8 mouse cellular contexts compared by ENCODE assay signal in genomic region chr15:103257790-103258728, GRCm38 (mm10). TPM values are rescaled to one million over a fixed set of nuclear protein-coding genes. Genes with fewer than 3 reads are reported as not detected.
A peak's percentile ranks its signal among the peaks of the same experiment; 100 is the strongest.
DNase-seq lines count a peak whose midpoint lies in the region; ATAC-seq and TF ChIP-seq lines count a peak whose summit lies in the region.

Gene Nfe2, minus strand, starts transcription at chr15:103258403.

- peaks cover 0 to 26% of the 10 kb centered on the region in 2 experiments; a peak in 2 of 4 replicates for H3K36me3 ChIP-seq in MEL (ENCODE audit: control insufficient read depth in 1 of 2, insufficient read depth in 2 of 2, low read length in 2 of 2)
- no peaks in the 10 kb centered on the region for H3K36me3 ChIP-seq in intestine, postnatal 0 days (ENCODE audit: control insufficient read depth, insufficient read depth)
- no peaks in the 10 kb centered on the region for H3K36me3 ChIP-seq in lung, embryonic 14.5 days (ENCODE audit: insufficient read depth)

- peak; percentile 93 for ATAC-seq in intestine, postnatal 0 days
- peak; percentile 80 for ATAC-seq in lung, embryonic 14.5 days (ENCODE audit: insufficient read depth)

- TF ChIP-seq EP300 in MEL (IDR thresholded peaks at IDR 0.05; ENCODE audit: low read depth in 1 of 2, low read length in 2 of 2): peak; percentile 90 to 100

- peak; percentile 96 for DNase-seq in MEL (ENCODE audit: low read depth, low spot score)
- peak; percentile 99 for DNase-seq in heart, adult 11 months
- peak; percentile 48 for DNase-seq in lung, embryonic 14.5 days
- DNase-seq in ovary, postnatal 10 days (ENCODE audit: low spot score): peak; percentile 14
- DNase-seq in cerebellum, postnatal 10 days: no peak
- no peak for DNase-seq in layer of hippocampus, postnatal 14 days (ENCODE audit: low spot score in 2 of 2)

- no peak for TF ChIP-seq RAD21 in MEL (IDR thresholded peaks at IDR 0.05; ENCODE audit: low read depth, low read length)

- 1% methylated on average over 15 of the region's 15 CpGs for WGBS in bone marrow, adult 2 months
- 7% methylated on average over 15 of the region's 15 CpGs for WGBS in intestine, postnatal 0 days
- WGBS in lung, embryonic 14.5 days: 8% methylated on average over 15 of the region's 15 CpGs

- H3K9ac ChIP-seq in MEL (ENCODE audit: control insufficient read depth, low read depth, low read length, poor library complexity, severe bottlenecking): peak within 1 kb of the TSS; percentile 77
- peak within 1 kb of the TSS; percentile 2; the same call in 1 of the 2 replicates for H3K9ac ChIP-seq in intestine, postnatal 0 days (ENCODE audit: low read depth, low read length)
- 0 out of 2 replicates have a peak within 1 kb of the TSS, but pooled peaks have one; percentile 24 for H3K9ac ChIP-seq in lung, embryonic 14.5 days

- H3K27ac ChIP-seq in MEL (ENCODE audit: control insufficient read depth, low read depth, low read length): peak within 1 kb of the TSS; percentile 100
- peak within 1 kb of the TSS; percentile 81 for H3K27ac ChIP-seq in bone marrow, adult 2 months (ENCODE audit: control insufficient read depth, insufficient read depth, low read depth, low read length, poor library complexity)
- H3K27ac ChIP-seq in intestine, postnatal 0 days (ENCODE audit: low read depth, low read length): peak within 1 kb of the TSS; percentile 28; the same call in 1 of the 2 replicates
- no peak within 1 kb of the TSS; the same call in 1 of the 2 replicates for H3K27ac ChIP-seq in lung, embryonic 14.5 days (ENCODE audit: low read depth)

- no peaks in the 10 kb centered on the region for H3K9me3 ChIP-seq in MEL (replicated peaks; ENCODE audit: insufficient read depth, low read length)
- no peaks in the 10 kb centered on the region for H3K9me3 ChIP-seq in intestine, postnatal 0 days (ENCODE audit: control insufficient read depth)
- no peaks in the 10 kb centered on the region for H3K9me3 ChIP-seq in lung, embryonic 14.5 days (ENCODE audit: low read depth, low read length)

- H3K4me1 ChIP-seq in MEL (ENCODE audit: control insufficient read depth in 1 of 2, insufficient read depth in 2 of 2, low read length in 2 of 2): peaks cover 4 to 16% of the 10 kb centered on the region in 2 experiments; a peak in 3 of 4 replicates
- peaks cover 5% of the 10 kb centered on the region for H3K4me1 ChIP-seq in bone marrow, adult 2 months (ENCODE audit: control insufficient read depth, insufficient read depth, low read length)
- 0 out of 2 replicates have a peak, but pooled peaks cover 6% of the 10 kb centered on the region for H3K4me1 ChIP-seq in intestine, postnatal 0 days (replicated peaks; ENCODE audit: control insufficient read depth, insufficient read depth, low read length)
- peaks cover 14% of the 10 kb centered on the region; the same call in 1 of the 2 replicates for H3K4me1 ChIP-seq in lung, embryonic 14.5 days (ENCODE audit: insufficient read depth)

- peak; percentile 8 to 59; a peak in 3 of 4 replicates for TF ChIP-seq POLR2A in MEL (IDR thresholded peaks at IDR 0.05; ENCODE audit: control insufficient read depth in 1 of 2, insufficient read depth in 1 of 2, low read depth in 1 of 2, low read length in 2 of 2, poor library complexity in 1 of 2)
- peak; percentile 96; the same call in 1 of the 2 replicates for TF ChIP-seq POLR2A in bone marrow, adult 2 months (IDR thresholded peaks at IDR 0.05; ENCODE audit: borderline replicate concordance, control insufficient read depth, low read depth, low read length)

- H3K4me2 ChIP-seq in intestine, postnatal 0 days (replicated peaks; ENCODE audit: low read depth): peak within 1 kb of the TSS; percentile 63
- peak within 1 kb of the TSS; percentile 51 for H3K4me2 ChIP-seq in lung, embryonic 14.5 days

- no peaks in the 10 kb centered on the region for H3K27me3 ChIP-seq in MEL (ENCODE audit: control insufficient read depth in 1 of 2, insufficient read depth in 2 of 2, low read length in 2 of 2)
- no peaks in the 10 kb centered on the region for H3K27me3 ChIP-seq in intestine, postnatal 0 days (replicated peaks; ENCODE audit: control insufficient read depth, insufficient read depth, low read length)
- no peaks in the 10 kb centered on the region for H3K27me3 ChIP-seq in lung, embryonic 14.5 days (ENCODE audit: insufficient read depth, low read length)

- no peak for TF ChIP-seq CTCF in MEL (IDR thresholded peaks at IDR 0.05 in 2 of 3, conservative IDR thresholded peaks at IDR 0.05 in 1 of 3; ENCODE audit: control insufficient read depth in 1 of 3, insufficient read depth in 1 of 3, low read depth in 2 of 3, low read length in 3 of 3, poor library complexity in 1 of 3, severe bottlenecking in 1 of 3)
- peak; percentile 3; the same call in 1 of the 2 replicates for TF ChIP-seq CTCF in bone marrow, adult 2 months (IDR thresholded peaks at IDR 0.05; ENCODE audit: control insufficient read depth, insufficient read depth, low read length)
- TF ChIP-seq CTCF in intestine, postnatal 0 days (IDR thresholded peaks at IDR 0.05; ENCODE audit: low read depth): peak; percentile 30; the same call in 1 of the 2 replicates
- no peak for TF ChIP-seq CTCF in lung, embryonic 14.5 days (IDR thresholded peaks at IDR 0.05; ENCODE audit: low read depth)

- H3K79me2 ChIP-seq in MEL (ENCODE audit: control insufficient read depth, insufficient read depth, low read length, poor library complexity): peaks cover 32% of the 10 kb centered on the region

- H3K4me3 ChIP-seq in MEL (ENCODE audit: control insufficient read depth in 1 of 2, insufficient read depth in 1 of 2, low read depth in 2 of 2, low read length in 2 of 2): peak within 1 kb of the TSS; percentile 44 to 51
- peak within 1 kb of the TSS; percentile 74 for H3K4me3 ChIP-seq in bone marrow, adult 2 months (replicated peaks; ENCODE audit: control insufficient read depth, low read depth, low read length)
- H3K4me3 ChIP-seq in intestine, postnatal 0 days (ENCODE audit: low read depth, low read length): peak within 1 kb of the TSS; percentile 11; the same call in 1 of the 2 replicates
- H3K4me3 ChIP-seq in lung, embryonic 14.5 days (ENCODE audit: low read depth, low read length): 0 out of 2 replicates have a peak within 1 kb of the TSS, but pooled peaks have one; percentile 0

TF ChIP-seq in MEL, 35 proteins besides CTCF, POLR2A, EP300 and RAD21 (continues in another document):
- TF ChIP-seq NELFE (IDR thresholded peaks at IDR 0.05; ENCODE audit: low read depth, low read length) (peak; percentile 55), ETS1 (IDR thresholded peaks at IDR 0.05; ENCODE audit: low read depth, low read length) (peak; percentile 79), MXI1 (IDR thresholded peaks at IDR 0.05; ENCODE audit: low read depth, low read length) (0 out of 2 replicates have a peak, but pooled peaks have one; percentile 42), TBP (IDR thresholded peaks at IDR 0.05; ENCODE audit: low read depth, low read length) (peak; percentile 49; the same call in 1 of the 2 replicates), JUND (IDR thresholded peaks at IDR 0.05; ENCODE audit: low read depth, low read length) (peak; percentile 46; the same call in 1 of the 2 replicates), MYC (IDR thresholded peaks at IDR 0.05; ENCODE audit: low read depth, low read length) (no peak), USF2 (IDR thresholded peaks at IDR 0.05; ENCODE audit: borderline replicate concordance in 1 of 2, insufficient read depth in 1 of 2, low read depth in 1 of 2, low read length in 2 of 2) (no peak), KAT2A (conservative IDR thresholded peaks at IDR 0.05; ENCODE audit: low read depth, low read length) (no peak; the same call in 1 of the 2 replicates), MAZ (IDR thresholded peaks at IDR 0.05; ENCODE audit: low read depth, low read length) (peak; percentile 96), BHLHE40 (IDR thresholded peaks at IDR 0.05; ENCODE audit: borderline replicate concordance, low read depth, low read length) (no peak; the same call in 1 of the 2 replicates), ZKSCAN1 (IDR thresholded peaks at IDR 0.05; ENCODE audit: low read depth, low read length) (no peak), SIN3A (IDR thresholded peaks at IDR 0.05; ENCODE audit: low read length) (peak; percentile 95; the same call in 1 of the 2 replicates), CHD2 (IDR thresholded peaks at IDR 0.05; ENCODE audit: low read length) (peak; percentile 71), MYB (IDR thresholded peaks at IDR 0.05; ENCODE audit: low read depth, low read length) (peak; percentile 96), USF1 (IDR thresholded peaks at IDR 0.05; ENCODE audit: low read depth, low read length) (no peak), RCOR1 (IDR thresholded peaks at IDR 0.05; ENCODE audit: low read depth, low read length) (peak; percentile 60), HCFC1 (IDR thresholded peaks at IDR 0.05; ENCODE audit: low read depth, low read length) (no peak), POLR2AphosphoS5 (IDR thresholded peaks at IDR 0.05; ENCODE audit: borderline replicate concordance, low read depth, low read length) (peak; percentile 8; the same call in 1 of the 2 replicates), ZMIZ1 (IDR thresholded peaks at IDR 0.05; ENCODE audit: low read depth, low read length) (no peak; the same call in 1 of the 2 replicates), ELF1 (IDR thresholded peaks at IDR 0.05; ENCODE audit: low read depth, low read length) (0 out of 2 replicates have a peak, but pooled peaks have one; percentile 19), GATA1 (IDR thresholded peaks at IDR 0.05; ENCODE audit: low read depth, low read length) (peak; percentile 86), MAFK (IDR thresholded peaks at IDR 0.05; ENCODE audit: borderline replicate concordance, low read depth, low read length) (no peak; the same call in 1 of the 2 replicates), NRF1 (IDR thresholded peaks at IDR 0.05; ENCODE audit: insufficient read depth, low read depth, low read length, poor library complexity, severe bottlenecking) (no peak), TCF12 (IDR thresholded peaks at IDR 0.05; ENCODE audit: low read depth, low read length) (peak; percentile 98), E2F4 (IDR thresholded peaks at IDR 0.05; ENCODE audit: borderline replicate concordance, low read depth, low read length) (no peak), POLR2AphosphoS2 (IDR thresholded peaks at IDR 0.05; ENCODE audit: low read length) (peak; percentile 73)

RNA-seq across cellular contexts. Expression of gene Nfe2, which starts in this region (rescaled TPM):
- 63.9 and 74.6 TPM in 2 replicates for total RNA-seq in MEL (2012; rRNA removed)
- 100 to 1,000 TPM in 1 of 2 experiments, not detected in 1; 103 TPM for polyA plus RNA-seq in MEL (2012; ENCODE audit: insufficient read depth in 1 of 2, insufficient read length in 2 of 2, low read depth in 1 of 2, low replicate concordance in 2 of 2, missing spikeins in 1 of 2)
- polyA plus RNA-seq in bone marrow, adult 2 months (2011; ENCODE audit: insufficient read depth, insufficient read length, low replicate concordance, missing spikeins): 218 and 304 TPM in 2 replicates
- 0.82 and 0.90 TPM in 2 replicates for polyA plus RNA-seq in intestine, postnatal 0 days (2015; fragmentation: Nextera tagmentation; extraction: Ambion mirVana)
- polyA plus RNA-seq in lung, embryonic 14.5 days (2014; fragmentation: Nextera tagmentation; extraction: Ambion mirVana): 3.9 TPM in 2 replicates
- not detected for total RNA-seq in layer of hippocampus, postnatal 14 days (2021)

Comparison
In these comparisons a context has a peak if more than half of its experiments do, and no peak if none do; other contexts are left out.
1. RNA of gene Nfe2 (total RNA-seq): 63.9 to 74.6 TPM in MEL; not detected in layer of hippocampus, postnatal 14 days; every median in the first group is over 10 times any median in the second.
2. RNA of gene Nfe2 (polyA plus RNA-seq): 218 to 304 TPM in bone marrow, adult 2 months and 103 TPM in MEL; 3.9 TPM in lung, embryonic 14.5 days and 0.82 to 0.90 TPM in intestine, postnatal 0 days; every median in the first group is over 10 times any median in the second.
3. Peak in ATAC-seq, H3K4me3 ChIP-seq, H3K27ac ChIP-seq, H3K9ac ChIP-seq and H3K4me2 ChIP-seq in intestine, postnatal 0 days; RNA of the gene not detected or under 1 TPM.
4. DNase-seq: peak in MEL (single experiment), heart, adult 11 months (single experiment), lung, embryonic 14.5 days (single experiment) and ovary, postnatal 10 days (single experiment); none in cerebellum, postnatal 10 days (0 of 2) and layer of hippocampus, postnatal 14 days (0 of 2).
5. H3K4me3 ChIP-seq: peak in every context shown above with its lines; median percentile 74 in bone marrow, adult 2 months; 48 in MEL; 11 in intestine, postnatal 0 days; 0 in lung, embryonic 14.5 days.
6. H3K9ac ChIP-seq: peak in every context shown above with its lines; median percentile 77 in MEL; 24 in lung, embryonic 14.5 days; 2 in intestine, postnatal 0 days.
7. CTCF ChIP-seq: peak in bone marrow, adult 2 months (single experiment) and intestine, postnatal 0 days (single experiment); none in MEL (0 of 3) and lung, embryonic 14.5 days (single experiment).